Mouse (Mus musculus) right cerebral cortex, postnatal 10 days (tissue): ENCODE data around the gene Tln2.

Experiments
- DNase-seq, 2 experiments: peaks; one replicate each; pipeline ENCODE4 v3.0.0; 2021; ENCODE audit warnings: low spot score in 2 of 2

The Tln2 gene

DNA sequence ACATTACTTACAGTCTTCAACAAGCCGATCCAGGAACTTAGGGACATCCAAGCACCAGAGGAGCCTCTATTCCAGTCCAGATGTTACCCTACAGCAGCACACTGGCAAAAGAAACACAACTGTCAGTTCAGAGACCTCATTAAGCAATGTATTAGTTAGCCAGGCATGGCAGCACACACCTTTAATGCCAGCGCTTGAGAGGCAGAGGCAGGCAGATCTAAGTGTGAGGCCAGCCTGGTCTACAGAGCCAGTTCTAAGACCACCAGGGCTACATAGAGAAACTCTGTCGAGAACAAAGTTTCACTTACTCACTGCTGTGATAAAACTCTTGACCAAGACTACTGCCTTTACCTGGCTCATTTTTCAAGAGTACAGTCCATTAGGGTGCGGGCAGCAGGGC is at the start of gene Tln2:
TSS of gene Tln2 (minus strand) at position 101 of the 400 bp plus-strand sequence.
- DNase-seq = no peak

DNA sequence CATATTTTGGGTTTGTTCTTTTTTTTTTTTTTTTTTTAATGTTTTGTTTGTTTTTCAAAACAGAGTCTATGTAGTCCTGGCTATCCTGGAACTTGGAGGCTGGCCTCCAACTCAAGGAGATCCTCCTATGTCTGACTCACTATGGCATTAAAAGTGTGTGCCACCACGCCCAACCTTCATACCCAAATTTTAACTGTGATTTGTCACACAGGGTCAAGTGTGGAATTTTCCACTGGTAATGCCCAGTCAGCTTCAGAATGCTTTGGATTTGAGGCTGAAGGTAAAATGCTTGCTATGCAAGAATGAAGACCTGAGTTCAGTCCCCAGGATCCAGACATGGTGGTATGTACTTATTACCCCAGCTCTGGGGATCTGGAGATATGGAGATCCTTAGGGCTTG is 49.7 kb upstream of the Tln2 start:
- DNase-seq = no peak

DNA sequence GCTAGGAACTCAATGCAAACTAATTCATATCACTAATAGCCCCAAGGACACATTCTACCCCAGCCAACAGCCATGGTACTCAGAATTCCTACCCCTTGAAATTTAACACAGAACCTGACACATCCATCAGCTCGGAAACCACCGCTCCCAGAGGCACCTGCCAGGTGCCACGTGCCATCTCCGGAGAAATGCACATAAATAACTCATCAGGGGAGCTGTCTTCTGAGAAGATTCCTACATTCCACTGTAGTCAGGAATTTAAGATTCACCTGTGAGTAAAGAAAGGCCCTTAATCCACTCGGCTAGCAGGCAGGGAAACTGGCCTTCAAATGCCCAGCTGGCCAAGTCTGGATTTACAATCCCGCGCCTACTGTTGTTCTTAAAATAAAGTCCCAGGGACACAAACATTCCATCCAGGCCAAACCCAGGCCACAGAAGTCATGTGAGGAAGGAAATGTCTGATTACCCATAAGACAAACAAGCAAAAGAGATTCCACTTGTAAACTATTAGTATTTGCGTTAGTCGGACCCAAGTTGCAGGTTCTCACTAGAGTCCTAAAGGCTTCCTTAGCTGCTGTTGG is 48.4 kb upstream of the Tln2 start:
- DNase-seq = no peak

DNA sequence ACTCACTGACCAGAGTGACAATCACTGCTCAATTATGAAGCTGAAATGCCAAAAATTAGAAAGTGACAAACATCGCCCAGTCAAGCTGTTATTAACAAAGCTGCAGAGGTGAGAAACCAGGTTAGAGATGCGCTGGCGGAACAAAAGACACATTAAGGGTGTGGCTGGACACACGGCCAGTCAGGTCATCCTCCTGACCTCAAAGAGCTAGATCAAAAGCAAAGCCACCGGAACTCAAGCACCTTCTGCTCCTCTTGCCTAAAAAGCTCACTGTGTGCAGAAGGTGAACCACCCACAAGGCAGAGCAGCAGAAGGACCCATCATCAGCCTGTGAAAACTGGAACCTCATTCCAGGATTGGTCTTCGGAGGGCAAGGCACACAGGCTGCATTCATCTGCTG is 47.8 kb upstream of the Tln2 start:
- DNase-seq = no peak

DNA sequence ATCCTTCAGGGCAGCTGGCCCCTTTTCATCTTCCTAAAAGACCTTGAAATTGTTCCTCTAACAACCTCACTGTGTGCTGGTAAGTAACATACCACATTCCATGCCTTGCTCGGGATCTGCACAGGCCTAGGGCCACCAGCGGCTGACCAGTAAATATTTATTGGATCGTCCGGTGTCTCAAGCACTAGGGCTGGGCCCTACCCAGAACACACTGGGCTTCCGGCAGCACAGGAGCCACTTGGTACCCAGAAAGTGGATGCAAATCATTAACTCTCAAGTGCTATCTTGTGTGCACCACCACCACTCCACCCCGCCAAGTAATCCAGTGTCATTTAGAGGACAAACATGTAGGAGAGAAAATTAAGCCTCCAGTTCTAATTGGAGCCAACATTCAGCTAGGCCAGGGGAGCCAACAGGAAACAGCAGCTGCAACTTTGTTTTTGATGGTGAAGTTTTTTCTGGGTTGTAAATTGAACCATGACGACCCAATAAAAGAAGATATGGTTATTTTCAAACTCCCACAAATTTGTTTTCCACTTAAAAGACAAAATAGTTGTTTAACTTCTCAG is 46.4 kb upstream of the Tln2 start:
- no peak for DNase-seq

DNA sequence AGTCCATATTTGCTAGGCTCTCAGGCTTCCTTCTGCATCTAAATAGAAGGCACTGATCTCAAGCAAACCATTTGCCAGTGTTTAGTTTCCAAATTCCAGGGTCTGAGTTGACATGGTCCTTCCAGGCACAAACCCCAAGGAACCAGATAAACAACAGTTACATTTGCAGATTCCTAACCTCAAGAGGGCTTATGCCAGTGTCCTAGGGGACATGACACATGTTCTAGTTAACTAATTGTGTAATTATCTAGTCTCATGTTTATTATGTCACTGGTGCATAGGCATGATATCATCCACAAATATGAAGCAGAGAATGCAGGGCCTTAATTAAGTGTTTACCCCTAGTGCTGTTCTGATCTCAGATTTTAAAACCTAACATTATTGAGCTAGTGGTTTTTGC is 45.4 kb upstream of the Tln2 start:
- DNase-seq = no peak

DNA sequence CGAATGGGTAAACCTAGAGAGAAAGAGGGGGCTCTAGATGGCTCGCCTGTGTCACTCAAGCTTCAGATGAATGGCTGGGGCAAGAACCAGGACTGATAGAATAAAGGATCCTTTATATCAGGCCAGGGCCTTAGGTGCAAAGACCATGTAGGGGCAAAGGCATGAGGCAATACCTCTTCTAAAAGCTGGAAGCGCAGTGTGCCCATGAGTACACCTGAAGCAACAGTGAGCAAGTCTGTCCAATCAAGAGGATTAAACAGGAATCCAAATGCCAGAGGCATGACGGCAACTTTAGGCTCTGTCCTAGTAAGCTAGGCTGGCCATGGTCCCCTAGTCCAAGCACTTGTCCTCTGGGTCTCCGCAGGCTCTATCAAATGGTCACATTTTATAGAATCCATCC is 42.8 kb upstream of the Tln2 start:
- no peak for DNase-seq

DNA sequence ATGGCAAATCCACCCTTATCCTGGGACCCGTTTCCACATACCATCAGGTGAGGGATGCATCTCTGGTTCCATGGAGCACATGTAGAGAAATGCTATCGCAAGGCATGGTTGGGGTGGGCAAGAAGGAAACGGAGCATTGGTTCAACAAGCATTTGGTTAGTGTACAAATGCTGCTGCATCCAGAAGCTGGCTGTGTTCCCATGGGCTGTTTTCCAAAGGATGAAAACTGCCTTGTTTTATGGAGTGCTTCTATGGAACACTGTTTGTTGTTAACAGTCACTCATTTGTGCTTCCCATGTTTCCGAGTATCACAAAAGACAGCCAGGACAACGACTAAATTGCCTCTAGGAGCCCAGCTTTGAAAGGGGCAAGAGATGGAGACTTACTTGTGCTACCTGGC is 35.7 kb upstream of the Tln2 start:
- no peak for DNase-seq

DNA sequence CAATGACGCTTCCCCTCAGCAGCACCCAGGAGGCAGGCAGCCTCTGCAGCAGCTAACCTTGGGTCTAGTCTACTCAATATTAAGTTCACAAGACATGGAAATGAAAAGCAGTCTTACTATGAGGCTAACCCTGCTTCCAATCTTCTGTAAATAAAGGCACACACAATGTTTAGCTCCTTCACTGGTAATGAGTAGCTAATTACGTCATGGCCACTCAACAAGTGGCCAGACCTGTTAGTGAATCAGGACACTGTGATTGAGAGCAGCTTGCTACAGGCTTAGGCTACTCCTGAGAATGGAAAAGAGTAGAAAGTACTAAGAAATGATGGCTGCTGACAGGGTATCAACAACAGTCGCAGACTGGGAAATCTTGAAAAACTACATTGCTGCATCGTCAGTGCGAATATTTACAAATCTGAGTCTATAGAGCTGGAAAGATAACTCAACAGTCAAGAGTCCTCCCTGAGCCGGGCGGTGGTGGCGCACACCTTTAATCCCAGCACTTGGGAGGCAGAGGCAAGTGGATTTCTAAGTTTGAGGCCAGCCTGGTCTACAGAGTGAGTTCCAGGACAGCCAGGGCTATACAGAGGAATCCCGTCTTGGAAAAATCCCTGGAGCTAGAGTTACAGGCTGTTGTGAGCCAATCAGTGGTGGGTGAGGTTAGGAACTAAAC is 34.1 kb upstream of the Tln2 start:
- no peak for DNase-seq

DNA sequence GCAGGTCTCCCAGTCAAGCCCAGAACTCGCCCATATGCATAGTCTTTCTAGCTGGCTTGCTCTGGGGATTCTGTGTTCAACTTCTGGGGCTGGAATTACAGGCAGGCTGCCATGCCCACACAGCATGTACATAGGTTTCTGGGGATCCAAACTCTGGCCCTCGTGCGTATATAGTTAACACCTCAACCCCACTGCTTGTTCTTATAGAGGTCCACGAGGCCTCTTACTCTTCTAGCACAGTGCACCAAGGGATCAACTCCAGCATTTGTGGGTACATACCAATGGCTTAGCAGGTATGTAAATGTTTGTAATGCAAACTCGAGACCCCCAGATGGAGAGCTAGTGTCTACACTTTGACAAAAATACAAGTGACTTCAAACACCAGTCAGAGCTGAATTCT is 33.2 kb upstream of the Tln2 start:
- no peak for DNase-seq

DNA sequence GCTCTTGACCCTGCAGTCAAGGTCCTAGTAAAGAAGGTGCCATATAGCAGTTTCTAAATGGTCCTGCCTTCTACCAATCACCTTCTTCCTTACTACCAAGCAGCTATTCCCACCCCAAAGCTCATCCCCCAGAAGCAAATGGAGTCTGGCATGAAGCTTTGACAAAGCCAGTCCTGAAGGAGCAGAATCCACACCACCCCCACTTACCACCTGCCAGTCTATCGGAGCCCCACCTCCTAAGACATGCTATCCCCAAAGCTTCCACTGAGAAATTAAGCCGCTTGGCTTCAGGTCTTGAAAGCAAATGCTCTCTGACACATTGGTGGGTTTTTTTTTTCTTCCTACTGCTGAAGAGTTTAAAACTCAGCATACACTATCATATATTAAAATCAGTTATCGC is 27.6 kb upstream of the Tln2 start:
- no peak for DNase-seq

DNA sequence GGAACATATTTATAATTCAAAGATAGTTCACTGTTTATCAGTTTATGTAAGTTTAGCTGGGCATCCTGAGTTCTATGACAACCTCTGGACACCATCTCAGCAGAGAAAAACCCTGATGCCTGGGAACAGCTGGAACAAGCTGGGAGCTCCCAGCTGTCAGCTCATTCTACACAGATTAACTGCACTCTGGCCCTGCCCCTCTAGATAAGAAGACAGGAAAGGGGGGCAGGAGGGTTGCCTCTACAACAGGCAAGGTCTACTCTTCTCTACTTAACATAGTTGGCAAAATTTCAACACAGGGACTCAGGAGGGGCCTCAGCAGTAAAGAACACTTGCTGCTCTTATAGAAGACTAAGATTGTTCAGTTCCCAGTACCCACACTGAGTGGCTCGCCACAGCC is 27.0 kb upstream of the Tln2 start:
- no peak for DNase-seq

DNA sequence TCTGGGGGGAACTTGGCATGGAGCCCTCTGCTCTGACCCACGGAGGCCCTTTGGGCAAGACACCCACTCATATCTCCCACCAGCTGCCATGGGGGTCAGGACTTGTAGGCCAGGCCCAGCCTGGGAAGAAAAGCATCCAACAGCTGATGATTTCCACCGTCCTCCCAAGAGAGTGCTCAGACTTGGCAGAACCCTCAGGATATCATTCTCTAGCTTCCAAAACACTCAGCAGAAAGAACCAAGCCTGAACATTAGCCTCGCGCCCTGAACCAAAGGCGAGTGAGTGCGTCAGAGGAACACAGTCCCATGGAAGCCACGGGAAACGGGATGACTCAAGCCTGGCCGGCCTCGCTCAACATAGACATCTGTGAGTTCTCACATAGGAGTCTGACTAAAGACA is 25.4 kb upstream of the Tln2 start:
- DNase-seq = no peak

DNA sequence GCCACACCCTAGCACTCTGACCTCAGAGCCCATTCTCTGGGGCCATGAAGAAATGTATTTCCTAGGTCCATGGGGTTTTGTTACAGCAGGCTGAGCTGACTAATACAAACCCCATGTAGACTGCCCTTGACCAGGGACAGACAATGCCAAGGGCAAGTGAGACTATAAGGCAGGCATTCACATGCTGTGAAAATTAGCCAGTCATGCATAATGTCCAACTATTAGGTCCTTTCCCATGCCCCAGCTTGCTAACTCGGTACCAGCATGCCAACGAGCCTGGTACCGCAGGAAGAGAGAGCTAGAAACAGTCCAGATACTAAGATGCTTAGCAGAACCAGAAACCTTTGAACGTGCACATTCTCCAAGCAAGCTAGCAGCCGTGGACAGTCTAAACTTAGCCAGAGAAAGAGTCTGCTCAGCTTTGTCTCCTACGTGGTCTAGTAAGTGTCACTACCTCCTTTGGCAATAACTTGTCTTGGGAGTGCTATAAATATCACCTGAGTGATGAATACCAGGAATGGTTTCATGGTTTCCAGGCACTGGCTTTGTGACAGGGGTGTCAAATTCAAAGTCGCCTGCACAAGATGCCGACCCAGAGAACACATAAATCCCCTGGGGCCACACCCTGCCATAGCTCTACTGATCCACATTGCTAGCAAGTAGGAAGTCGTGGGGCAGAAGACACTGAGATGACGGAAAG is 22.2 kb upstream of the Tln2 start:
- no peak for DNase-seq

DNA sequence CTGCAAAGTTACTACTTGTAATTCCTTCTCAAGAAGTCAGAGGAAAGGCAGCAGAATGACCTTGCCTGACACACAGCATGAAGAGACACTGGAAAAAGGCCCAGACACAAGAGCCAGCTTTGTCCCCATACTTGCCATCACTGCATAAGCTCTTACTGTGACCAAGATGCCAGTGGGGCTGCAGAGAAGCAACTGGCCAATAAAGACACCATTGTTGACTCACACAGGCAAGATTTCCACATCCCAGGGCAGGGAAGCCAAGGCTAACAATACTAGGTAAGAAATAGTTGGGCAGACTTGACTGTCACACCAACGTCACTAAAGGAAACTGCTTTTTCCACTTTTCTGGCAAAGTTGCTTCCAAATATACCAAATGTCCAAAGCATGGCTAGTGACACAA is 20.0 kb upstream of the Tln2 start:
- DNase-seq = no peak

DNA sequence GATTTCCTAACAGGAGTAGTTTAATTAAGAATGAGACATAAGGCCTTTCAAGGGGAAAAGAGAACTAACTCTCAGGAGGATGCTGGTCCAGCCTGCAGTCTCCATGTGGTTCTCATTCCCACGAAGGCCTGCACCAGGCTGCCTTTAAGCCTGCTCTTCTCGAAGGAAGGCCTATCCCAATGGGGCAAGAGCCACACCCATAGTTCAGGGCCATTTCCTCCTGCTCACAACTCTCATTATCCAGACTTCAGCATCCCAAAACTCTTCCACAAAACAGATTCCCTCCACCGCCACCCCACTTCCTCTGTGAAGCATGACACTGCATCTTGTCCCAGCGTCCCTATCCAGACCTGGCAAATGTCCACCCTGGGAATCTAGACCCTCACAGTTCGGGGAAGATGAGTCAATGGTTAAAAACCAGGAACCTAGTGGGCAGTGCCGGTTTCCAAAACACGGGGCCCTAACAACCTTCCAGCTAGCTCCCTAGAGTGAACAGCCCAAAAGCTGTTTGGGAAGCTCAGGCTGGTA is 15.3 kb upstream of the Tln2 start:
- no peak for DNase-seq

DNA sequence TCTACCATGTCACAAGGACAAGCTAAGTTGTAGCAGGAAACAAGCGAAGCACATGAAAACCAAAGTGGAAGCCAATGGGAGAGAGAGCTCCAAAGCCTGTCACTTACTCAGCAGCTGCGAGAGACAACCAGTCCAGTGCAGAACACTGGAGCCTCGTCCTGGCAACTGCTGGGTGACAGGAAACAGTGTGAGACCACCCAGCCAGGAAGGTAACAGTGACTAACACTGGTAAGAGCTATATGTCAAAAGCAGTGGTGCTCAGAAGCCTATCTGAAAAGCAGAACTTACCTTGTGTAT is 14.1 kb upstream of the Tln2 start:
- no peak for DNase-seq

DNA sequence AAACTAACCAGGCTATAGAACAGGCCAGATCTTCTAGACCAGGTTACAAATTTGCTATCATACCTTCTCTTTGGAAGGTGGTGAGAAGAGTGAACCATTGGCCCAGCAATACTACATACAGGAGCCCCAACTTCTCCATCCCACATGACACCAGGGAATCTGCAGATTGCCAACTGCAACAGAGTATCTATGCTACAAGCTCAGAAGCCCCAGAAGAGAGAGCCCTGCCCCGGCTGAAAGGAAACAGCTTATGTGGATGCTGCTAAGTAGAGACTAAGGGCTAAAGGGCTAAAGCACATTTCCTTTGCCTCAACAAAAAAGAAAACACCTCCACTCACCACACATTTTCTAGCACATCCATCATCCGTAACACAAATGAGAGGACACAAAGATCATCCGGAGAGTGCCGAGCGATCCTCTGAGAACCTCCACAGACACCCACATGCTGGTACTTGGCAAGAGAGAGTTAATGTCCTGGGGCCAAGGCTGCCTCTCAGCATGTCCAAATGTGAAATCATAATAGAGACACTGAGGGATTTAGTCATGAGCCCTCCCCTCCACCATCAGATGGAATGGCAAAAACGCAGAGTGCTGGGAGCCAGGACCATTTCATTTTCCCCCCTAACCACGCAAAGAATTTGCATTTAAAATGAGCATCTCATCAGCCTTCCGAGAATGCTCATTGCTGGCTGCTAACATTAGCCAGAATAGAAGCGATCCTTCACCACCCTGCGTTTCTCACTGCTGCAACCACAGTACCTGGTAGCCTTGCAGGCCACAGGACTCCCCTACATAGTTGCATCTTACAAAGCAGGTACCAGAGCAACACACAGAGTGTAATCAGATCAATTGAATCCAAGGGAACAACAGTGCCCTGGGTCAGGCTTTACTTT is 13.5 kb upstream of the Tln2 start:
- peak in 1 of 2 experiments; percentile 31 for DNase-seq

DNA sequence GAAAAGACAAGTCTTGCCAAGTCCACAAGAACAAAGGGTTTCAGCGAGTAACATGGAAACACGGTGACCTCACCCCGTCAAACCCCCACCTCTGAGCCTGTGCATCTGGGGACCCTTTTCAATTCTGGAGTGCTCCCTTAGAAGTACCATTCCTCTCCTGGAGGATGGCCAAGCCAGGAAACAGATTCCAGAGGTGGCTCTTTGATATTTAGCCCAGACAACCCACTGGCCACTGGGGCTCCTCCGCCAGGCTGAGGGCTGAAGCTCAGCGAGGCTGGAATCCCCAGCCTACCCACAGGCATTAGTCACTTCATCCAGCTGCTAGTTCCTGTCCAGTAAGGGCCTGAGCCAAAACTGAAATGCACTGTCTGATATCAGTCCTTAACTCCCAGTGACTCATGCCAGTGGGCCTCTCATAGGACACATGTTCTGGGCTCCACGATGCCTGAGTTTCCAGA is 6.3 kb upstream of the Tln2 start:
- DNase-seq = no peak

DNA sequence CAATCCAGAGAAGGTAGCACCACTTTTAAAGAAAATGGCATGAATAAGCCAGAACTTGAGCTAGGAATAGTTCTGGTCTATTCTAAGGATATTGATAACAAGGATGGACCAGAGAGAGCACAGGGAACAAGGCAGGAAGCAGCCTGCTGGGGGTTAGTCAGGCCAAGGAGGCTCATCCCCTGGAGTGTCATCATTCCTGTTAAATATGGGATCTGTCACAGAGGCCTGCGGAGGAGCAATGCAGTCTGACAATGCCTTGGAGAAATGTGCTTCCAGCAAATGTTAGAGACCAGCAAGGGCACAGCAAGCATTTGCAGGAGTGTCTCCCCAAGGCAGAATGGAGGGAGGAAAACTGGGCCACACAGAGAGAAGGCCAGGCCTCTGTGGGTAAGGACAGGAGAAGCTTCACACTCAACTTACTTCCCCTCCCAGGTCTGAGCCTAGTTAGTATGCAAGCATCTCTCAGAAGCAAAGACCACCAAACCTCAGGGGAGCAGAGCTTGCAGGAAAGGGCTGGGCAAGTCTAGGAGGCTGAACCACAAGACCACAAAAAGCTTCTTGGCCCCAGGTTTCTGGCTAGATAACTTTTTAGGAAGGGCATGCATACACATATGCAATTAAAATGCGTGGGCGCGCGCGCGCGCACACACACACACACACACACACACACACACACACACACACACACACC is 9.5 kb downstream of the Tln2 start:
- no peak for DNase-seq

DNA sequence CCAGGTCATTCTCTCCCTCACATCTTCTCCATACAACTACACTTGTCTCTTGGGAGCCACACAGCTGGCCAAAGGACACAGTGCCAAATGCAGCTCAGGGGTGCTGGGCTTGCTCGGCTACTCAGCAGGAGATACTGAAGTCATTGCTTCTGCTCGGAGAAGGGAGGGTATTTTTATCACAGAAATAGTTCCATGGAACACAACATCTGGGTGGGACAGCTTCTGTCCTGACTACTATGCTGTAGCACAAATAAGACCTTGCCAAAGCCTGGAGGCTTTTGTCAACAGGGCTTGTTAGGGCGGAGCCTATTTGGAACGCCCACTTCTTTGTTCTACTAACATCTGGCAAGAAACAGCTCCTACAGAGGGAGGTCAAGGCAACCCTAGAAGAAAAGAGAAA is 10.2 kb downstream of the Tln2 start:
- DNase-seq = peak in 1 of 2 experiments; percentile 29
